ENCODE assay signal across 18 mouse cellular contexts in the genomic region with DNA sequence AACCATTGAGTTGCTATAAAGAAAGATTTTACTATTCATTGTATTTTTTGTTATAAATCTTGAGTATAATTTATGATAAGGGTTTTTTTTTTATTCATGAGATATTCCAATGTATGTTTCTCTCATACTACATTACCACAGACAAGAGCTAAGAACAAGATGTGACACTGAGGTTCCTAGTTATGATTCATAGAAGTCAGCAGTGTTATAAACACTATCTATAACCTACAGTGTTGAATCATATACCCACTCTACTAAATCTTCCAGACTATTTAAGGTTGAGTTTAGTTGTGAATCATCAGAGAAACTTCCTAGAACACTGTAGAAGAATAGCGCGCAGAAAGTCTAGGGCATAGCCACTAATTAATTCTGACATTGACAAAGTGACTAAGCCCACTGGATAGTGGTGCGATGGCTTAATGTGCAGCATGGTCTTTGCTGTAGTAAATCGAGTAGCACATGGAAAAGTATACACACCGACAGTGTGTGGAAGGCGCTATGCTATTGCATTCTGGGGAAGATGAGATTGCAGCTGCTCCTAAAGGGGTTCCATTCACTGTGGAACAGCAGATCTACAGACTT.
"Had no signal": no experiment of that assay in that cellular context is flagged by ENCODE, and none has a peak within 500 bp of the region (broad histone marks: within the 10 kb centered on the region; RNA-seq: fewer than 3 reads in every experiment).

No protein-coding gene starts in this region.

- H3K4me3 ChIP-seq: lung, embryonic 15.5 days; megakaryocyte, embryonic 14.5 days; midbrain, embryonic 13.5 days; midbrain, embryonic 15.5 days; neural tube, embryonic 13.5 days; neural tube, embryonic 15.5 days had no signal

- H3K36me3 ChIP-seq: lung, embryonic 15.5 days had no signal

- DNase-seq: liver, postnatal 0 days; lung, adult 2 months; lung, postnatal 14 days; lung, postnatal 36 days; retina, postnatal 1 day; right cerebral cortex, adult 18-20 months; right cerebral cortex, postnatal 25 days; right cerebral cortex, postnatal 4 days; spleen, adult 18-20 months; thymus, adult 2 months; thymus, postnatal 25 days; thymus, postnatal 4 days had no signal

- H3K27me3 ChIP-seq: lung, embryonic 15.5 days; megakaryocyte, embryonic 14.5 days; midbrain, embryonic 13.5 days; midbrain, embryonic 15.5 days; neural tube, embryonic 13.5 days; neural tube, embryonic 15.5 days had no signal
